Mouse (Mus musculus) kidney, postnatal 0 days (tissue): ENCODE results near the gene Mup4. TPM values are rescaled to one million over a fixed set of nuclear protein-coding genes. Genes with fewer than 3 reads are reported as not detected.
A peak's percentile ranks its signal among the peaks of the same experiment; 100 is the strongest.

Experiments used
- ATAC-seq: fragments of 200-750 bp; cut with Nextera tagmentation; replicated peaks from 2 replicates; pipeline ENCODE4 v1.8.0; 2017; ENCODE audit warnings: low read depth, moderate number of reproducible peaks, moderate TSS enrichment, moderate library complexity; ENCODE audit not compliant: low FRiP score
- DNase-seq: peaks from one replicate; pipeline ENCODE4 v3.0.0-alpha.2; 2016; ENCODE audit warnings: low spot score
- H3K27ac ChIP-seq: fragments of 300-500 bp; sonication (generic); 2 replicates; pipeline ENCODE4 v1.5.1; 2014; ENCODE audit warnings: mild to moderate bottlenecking
- H3K27me3 ChIP-seq: fragments of 300-500 bp; sonication (generic); 2 replicates; pipeline ENCODE4 v1.6.1; 2014; ENCODE audit warnings: low read length, mixed read lengths; ENCODE audit not compliant: insufficient read depth
- H3K36me3 ChIP-seq: fragments of 300-500 bp; sonication (generic); 2 replicates; pipeline ENCODE4 v1.6.1; 2014; ENCODE audit warnings: low read length, mixed read lengths; ENCODE audit not compliant: insufficient read depth
- H3K4me1 ChIP-seq: fragments of 300-500 bp; sonication (generic); replicated peaks from 2 replicates; pipeline ENCODE4 v1.6.1; 2014; ENCODE audit warnings: antibody characterized with exemption, low read length, mixed read lengths; ENCODE audit not compliant: insufficient read depth
- H3K4me2 ChIP-seq: fragments of 300-500 bp; sonication (generic); 2 replicates; pipeline ENCODE4 v1.6.1; 2014; ENCODE audit warnings: mild to moderate bottlenecking, low read length, moderate library complexity, mixed read lengths
- H3K4me3 ChIP-seq: fragments of 300-500 bp; sonication (generic); replicated peaks from 2 replicates; pipeline ENCODE4 v1.5.1; 2014; ENCODE audit warnings: low read depth, low read length
- H3K9ac ChIP-seq: fragments of 300-500 bp; sonication (generic); 2 replicates; pipeline ENCODE4 v1.6.1; 2014; ENCODE audit warnings: low read depth, low read length
- H3K9me3 ChIP-seq: fragments of 300-500 bp; sonication (generic); replicated peaks from 2 replicates; pipeline ENCODE4 v1.6.1; 2016; ENCODE audit warnings: low read length, inconsistent platforms, mixed read lengths
- CTCF ChIP-seq: IDR thresholded peaks from 2 replicates; pipeline ENCODE4 v1.5.1; 2016; ENCODE audit warnings: antibody characterized with exemption, low read depth, mild to moderate bottlenecking, moderate library complexity
- WGBS: fragments of 180-500 bp; shearing (Covaris S2); extraction: QIAGEN DNeasy Blood & Tissue Kit; methylation state at CpG from one replicate; pipeline ENCODE4 v1.1.7; 2014; 5-methylcytosine and 5-hydroxymethylcytosine counted together
- polyA plus RNA-seq: library from polyadenylated mRNA; unstranded; fragments of >200 nt; fragmentation: Nextera tagmentation; extraction: Ambion mirVana; gene quantifications from 2 replicates; pipeline ENCODE4 v1.2.1, GENCODE M21; 2015

Mup4 gene
- polyA plus RNA-seq, 1 experiment from 2014 or later = not detected

- no peak for TF ChIP-seq CTCF
- Histone ChIP-seq H3K36me3 (no peaks in the 10 kb centered on the region), H3K4me1 (no peaks in the 10 kb centered on the region), H3K27me3 (no peaks in the 10 kb centered on the region), H3K4me2 (no peak overlapping the region), H3K9me3 (no peaks in the 10 kb centered on the region), H3K4me3 (no peak overlapping the region), H3K9ac (no peak overlapping the region), H3K27ac (no peak overlapping the region)
- WGBS = 62% methylated on average over 3 of the region's 3 CpGs
- ATAC-seq (no peak), DNase-seq (no peak)
These were observed 32.8 kb downstream of the Mup4 start for GRCm38 (mm10) chr4:59927666-59928065.

GRCm38 (mm10) chr4:59925082-59925481, 35.4 kb downstream of the Mup4 start:
- no peak for TF ChIP-seq CTCF
- no peak for ATAC-seq
- 76% methylated on average over 9 of the region's 9 CpGs for WGBS
- Histone ChIP-seq H3K4me2 (no peak overlapping the region), H3K27me3 (no peaks in the 10 kb centered on the region), H3K9me3 (no peaks in the 10 kb centered on the region), H3K9ac (no peak overlapping the region), H3K4me3 (no peak overlapping the region), H3K27ac (no peak overlapping the region), H3K36me3 (no peaks in the 10 kb centered on the region), H3K4me1 (no peaks in the 10 kb centered on the region)
- DNase-seq = no peak

- WGBS = 88% methylated on average over 3 of the region's 3 CpGs
- H3K4me1 ChIP-seq = no peaks in the 10 kb centered on the region
- H3K4me2 ChIP-seq = no peak overlapping the region
- no peaks in the 10 kb centered on the region for H3K9me3 ChIP-seq
- H3K4me3 ChIP-seq = no peak overlapping the region
- ATAC-seq = no peak
- TF ChIP-seq CTCF = no peak
- no peak for DNase-seq
- no peaks in the 10 kb centered on the region for H3K36me3 ChIP-seq
- H3K9ac ChIP-seq = no peak overlapping the region
- H3K27ac ChIP-seq = no peak overlapping the region
- H3K27me3 ChIP-seq = no peaks in the 10 kb centered on the region
These were observed 42.5 kb downstream of the Mup4 start for GRCm38 (mm10) chr4:59917966-59918365.

GRCm38 (mm10) chr4:59914608-59915403, 45.7 kb downstream of the Mup4 start, which contains the start of gene Slc46a2:
Slc46a2 (minus strand) TSS chr4:59915056.
- H3K27ac ChIP-seq = no peak within 1 kb of the TSS
- H3K4me1 ChIP-seq = no peaks in the 10 kb centered on the region
- no peak within 1 kb of the TSS for H3K4me3 ChIP-seq
- no peaks in the 10 kb centered on the region for H3K27me3 ChIP-seq
- 15% methylated on average over 22 of the region's 22 CpGs for WGBS
- H3K4me2 ChIP-seq = peak within 1 kb of the TSS; percentile 35; the same call in 1 of the 2 replicates
- H3K9me3 ChIP-seq = no peaks in the 10 kb centered on the region
- DNase-seq = peak; percentile 6
- H3K9ac ChIP-seq = no peak within 1 kb of the TSS
- H3K36me3 ChIP-seq = no peaks in the 10 kb centered on the region
- ATAC-seq = peak; percentile 43; the same call in 1 of the 2 replicates
- TF ChIP-seq CTCF = no peak

GRCm38 (mm10) chr4:59908785-59909184, 51.7 kb downstream of the Mup4 start:
- TF ChIP-seq CTCF = no peak
- DNase-seq = no peak
- 98% methylated on average over 2 of the region's 2 CpGs for WGBS
- Histone ChIP-seq H3K9me3 (no peaks in the 10 kb centered on the region), H3K4me3 (no peak overlapping the region), H3K27me3 (no peaks in the 10 kb centered on the region), H3K4me1 (no peaks in the 10 kb centered on the region), H3K9ac (no peak overlapping the region), H3K4me2 (no peak overlapping the region), H3K36me3 (no peaks in the 10 kb centered on the region), H3K27ac (no peak overlapping the region)
- ATAC-seq = no peak

GRCm38 (mm10) chr4:59907657-59908230, 52.8 kb downstream of the Mup4 start:
- H3K36me3 ChIP-seq = no peaks in the 10 kb centered on the region
- H3K4me2 ChIP-seq = no peak overlapping the region
- DNase-seq (peak; percentile 53), ATAC-seq (no peak)
- WGBS = 49% methylated on average over 10 of the region's 10 CpGs
- TF ChIP-seq CTCF = no peak
- no peak overlapping the region for H3K9ac ChIP-seq
- no peaks in the 10 kb centered on the region for H3K4me1 ChIP-seq
- H3K27me3 ChIP-seq = no peaks in the 10 kb centered on the region
- no peak overlapping the region for H3K4me3 ChIP-seq
- H3K27ac ChIP-seq = no peak overlapping the region
- no peaks in the 10 kb centered on the region for H3K9me3 ChIP-seq
